In genomic region chr7:136895356-136895755, GRCm38 (mm10) we compare ENCODE assay signal across 11 mouse cellular contexts. TPM values are rescaled to one million over a fixed set of nuclear protein-coding genes. Genes with fewer than 3 reads are reported as not detected.
A peak's percentile ranks its signal among the peaks of the same experiment; 100 is the strongest.
DNase-seq lines count a peak whose midpoint lies in the region; ATAC-seq and TF ChIP-seq lines count a peak whose summit lies in the region.
"Had no signal": no experiment of that assay in that cellular context is flagged by ENCODE, and none has a peak within 500 bp of the region (broad histone marks: within the 10 kb centered on the region; RNA-seq: fewer than 3 reads in every experiment).

No protein-coding gene starts in this region.

- H3K9me3 ChIP-seq in E14TG2a.4 (ENCODE audit: low read length), result no peaks in the 10 kb centered on the region

- no peak for ATAC-seq in megakaryocyte progenitor cell, adult 5-6 weeks (replicated peaks; ENCODE audit: poor library complexity)
- ATAC-seq: Patski had no signal

- H3K4me1 ChIP-seq in E14TG2a.4 (replicated peaks; ENCODE audit: low read depth, low read length), result peaks cover 33% of the 10 kb centered on the region

- TF ChIP-seq CTCF in E14TG2a.4 (conservative IDR thresholded peaks at IDR 0.05; ENCODE audit: low read length), result no peak

- peaks cover 4% of the 10 kb centered on the region; the same call in 1 of the 2 replicates for H3K36me3 ChIP-seq in E14TG2a.4 (ENCODE audit: insufficient read depth, low read length)

- peak; percentile 16 for DNase-seq in adrenal gland, postnatal 10 days
- DNase-seq in adrenal gland, adult 2 months, result no peak
- peak; percentile 5 for DNase-seq in kidney, adult 18-20 months
- DNase-seq in kidney, adult 11 months, result no peak
- DNase-seq in fibroblast of lung, adult 2 months (ENCODE audit: low read depth), result peak; percentile 9
- DNase-seq in embryo, embryonic 10.5 days (ENCODE audit: low spot score), result no peak
- DNase-seq: cerebellum, postnatal 14 days; gastrocnemius, postnatal 10 days had no signal

- no peaks in the 10 kb centered on the region for H3K27me3 ChIP-seq in E14TG2a.4 (ENCODE audit: insufficient read depth, low read length)
- H3K27me3 ChIP-seq: Patski had no signal

- peak overlapping the region; percentile 82 for H3K4me3 ChIP-seq in E14TG2a.4 (replicated peaks; ENCODE audit: low read length)

RNA-seq across cellular contexts. Expression of gene Mgmt, which starts 0.9 kb away (rescaled TPM):
- 1 to 10 TPM; 8.0 to 9.0 TPM for total RNA-seq in adrenal gland, postnatal 10 days (2021)
- 1 to 10 TPM; 4.1 to 4.4 TPM for total RNA-seq in adrenal gland, adult 2 months (2021)
- 3.2 and 3.4 TPM in 2 replicates for polyA plus RNA-seq in adrenal gland, adult 2 months (2012; rRNA removed)
- total RNA-seq in megakaryocyte progenitor cell, adult 5-6 weeks (2015), result 2.2 and 3.4 TPM in 2 replicates
- 1.7 and 1.8 TPM in 2 replicates for total RNA-seq in megakaryocyte progenitor cell, adult 5-6 weeks (2017)
- polyA plus RNA-seq: Patski had no signal

Comparison
In these comparisons a context has a peak if more than half of its experiments do, and no peak if none do; other contexts are left out.
1. DNase-seq: peak in adrenal gland, postnatal 10 days (single experiment), kidney, adult 18-20 months (single experiment) and fibroblast of lung, adult 2 months (single experiment); none in adrenal gland, adult 2 months (single experiment), kidney, adult 11 months (single experiment) and embryo, embryonic 10.5 days (single experiment).